Mouse (Mus musculus) frontal cortex, postnatal 10 days (tissue): ENCODE data around the gene Cdc27.

Experiments used
- DNase-seq, 2 experiments: peaks; one replicate each; pipeline ENCODE4 v3.0.0; 2022; ENCODE audit warnings: low spot score in 2 of 2, mixed read lengths in 1 of 2

The Cdc27 gene

GRCm38 (mm10) chr11:104550406-104550974 lies at the start of gene Cdc27, which contains the start of gene Myl4:
TSS of gene Cdc27 (minus strand) at chr11:104550620.
TSS of gene Myl4 (plus strand) at chr11:104550663.
- peak; percentile 97 to 100 for DNase-seq

GRCm38 (mm10) chr11:104599265-104599945 lies 49.0 kb upstream of the Cdc27 start:
- DNase-seq = no peak

GRCm38 (mm10) chr11:104596365-104596764 lies 45.9 kb upstream of the Cdc27 start:
- no peak for DNase-seq

GRCm38 (mm10) chr11:104592066-104592835 lies 41.8 kb upstream of the Cdc27 start:
- DNase-seq = no peak

GRCm38 (mm10) chr11:104590148-104590547 lies 39.7 kb upstream of the Cdc27 start:
- DNase-seq = peak; percentile 75 to 76

GRCm38 (mm10) chr11:104589570-104589969 lies 39.1 kb upstream of the Cdc27 start:
- DNase-seq = no peak

- DNase-seq = no peak
Observed at GRCm38 (mm10) chr11:104588513-104588912, 38.1 kb upstream of the Cdc27 start.

GRCm38 (mm10) chr11:104587904-104588303 lies 37.5 kb upstream of the Cdc27 start:
- no peak for DNase-seq

GRCm38 (mm10) chr11:104585495-104585894 lies 35.1 kb upstream of the Cdc27 start:
- no peak for DNase-seq

GRCm38 (mm10) chr11:104582630-104583364 lies 32.4 kb upstream of the Cdc27 start:
- no peak for DNase-seq

- DNase-seq = no peak
Observed at GRCm38 (mm10) chr11:104582308-104582606, 31.8 kb upstream of the Cdc27 start.

- no peak for DNase-seq
Observed at GRCm38 (mm10) chr11:104581446-104582307, 31.3 kb upstream of the Cdc27 start.

GRCm38 (mm10) chr11:104580606-104581005 lies 30.2 kb upstream of the Cdc27 start:
- DNase-seq = no peak

- DNase-seq = no peak
Observed at GRCm38 (mm10) chr11:104580091-104580490, 29.7 kb upstream of the Cdc27 start.

GRCm38 (mm10) chr11:104579575-104579974 lies 29.2 kb upstream of the Cdc27 start:
- no peak for DNase-seq

- DNase-seq = no peak
Observed at GRCm38 (mm10) chr11:104579084-104579483, 28.7 kb upstream of the Cdc27 start.

- no peak for DNase-seq
Observed at GRCm38 (mm10) chr11:104578074-104578473, 27.7 kb upstream of the Cdc27 start.

- DNase-seq = no peak
Observed at GRCm38 (mm10) chr11:104576772-104577612, 26.6 kb upstream of the Cdc27 start.

- no peak for DNase-seq
Observed at GRCm38 (mm10) chr11:104572566-104572965, 22.1 kb upstream of the Cdc27 start.

- no peak for DNase-seq
Observed at GRCm38 (mm10) chr11:104572091-104572490, 21.7 kb upstream of the Cdc27 start.
